Mouse (Mus musculus) liver, embryonic 14.5 days (tissue): Measurements from ENCODE around the gene Cdca8. TPM values are rescaled to one million over a fixed set of nuclear protein-coding genes. Genes with fewer than 3 reads are reported as not detected.
A peak's percentile ranks its signal among the peaks of the same experiment; 100 is the strongest.

Experiments used
- ATAC-seq: fragments of 200-750 bp; cut with Nextera tagmentation; 2 replicates; pipeline ENCODE4 v1.8.0; 2017; ENCODE audit warnings: moderate number of reproducible peaks, mild to moderate bottlenecking, moderate library complexity; ENCODE audit not compliant: insufficient read depth
- DNase-seq, 3 experiments: peaks; one replicate each; pipeline ENCODE4 v3.0.0-alpha.2; 2012 to 2013; ENCODE audit warnings: low read depth in 3 of 3, low spot score in 3 of 3
- H3K27ac ChIP-seq: fragments of 300-500 bp; sonication (generic); 2 replicates; pipeline ENCODE4 v1.5.1; 2014; ENCODE audit warnings: moderate library complexity, mild to moderate bottlenecking, control low read depth, inconsistent platforms
- H3K27me3 ChIP-seq: fragments of 300-500 bp; sonication (generic); 2 replicates; pipeline ENCODE4 v1.6.1; 2014; ENCODE audit warnings: mild to moderate bottlenecking, low read length, moderate library complexity; ENCODE audit not compliant: control insufficient read depth, insufficient read depth
- H3K36me3 ChIP-seq: fragments of 300-500 bp; sonication (generic); replicated peaks from 2 replicates; pipeline ENCODE4 v1.6.1; 2014; ENCODE audit warnings: low read depth; ENCODE audit not compliant: control insufficient read depth, insufficient read depth
- H3K4me1 ChIP-seq, 2 experiments: fragments of 200-500 bp in 1 of 2; fragments of 300-500 bp in 1 of 2; sonication (generic) in 1 of 2; replicated peaks; 2 replicates each; pipeline ENCODE4 v1.6.1; 2012 to 2014; ENCODE audit warnings: antibody characterized with exemption in 1 of 2, inconsistent platforms in 1 of 2, low read length in 1 of 2; ENCODE audit not compliant: control insufficient read depth in 2 of 2, insufficient read depth in 2 of 2
- H3K4me2 ChIP-seq: fragments of 300-500 bp; sonication (generic); 2 replicates; pipeline ENCODE4 v1.6.1; 2014; ENCODE audit warnings: low read depth, mild to moderate bottlenecking, control low read depth, moderate library complexity
- H3K4me3 ChIP-seq, 2 experiments: fragments of 200-500 bp in 1 of 2; fragments of 300-500 bp in 1 of 2; sonication (generic) in 1 of 2; 2 replicates each; pipeline ENCODE4 v1.5.1; 2012 to 2014; ENCODE audit warnings: low read depth in 2 of 2, low read length in 2 of 2, mild to moderate bottlenecking in 2 of 2, control low read depth in 1 of 2, inconsistent platforms in 1 of 2, moderate library complexity in 1 of 2; ENCODE audit not compliant: insufficient read depth in 1 of 2
- H3K9ac ChIP-seq: fragments of 300-500 bp; sonication (generic); replicated peaks from 2 replicates; pipeline ENCODE4 v1.6.1; 2014; ENCODE audit warnings: mild to moderate bottlenecking, control low read depth, moderate library complexity
- H3K9me3 ChIP-seq: fragments of 300-500 bp; sonication (generic); 2 replicates; pipeline ENCODE4 v1.6.1; 2016; ENCODE audit warnings: low read length, mixed read lengths; ENCODE audit not compliant: control insufficient read depth
- CTCF ChIP-seq: IDR thresholded peaks from 2 replicates; pipeline ENCODE4 v1.5.1; 2016; ENCODE audit warnings: antibody characterized with exemption, low read depth, control low read depth
- EP300 ChIP-seq: IDR thresholded peaks from 2 replicates; pipeline ENCODE4 v1.6.1; 2016; ENCODE audit warnings: antibody characterized with exemption, low read depth
- WGBS: fragments of 180-500 bp; shearing (Covaris S2); extraction: QIAGEN DNeasy Blood & Tissue Kit; methylation state at CpG from one replicate; pipeline ENCODE4 v1.1.7; 2014; ENCODE audit not compliant: insufficient replicate concordance; 5-methylcytosine and 5-hydroxymethylcytosine counted together
- polyA plus RNA-seq, 2 experiments: library from polyadenylated mRNA; depleted of rRNA in 1 of 2; stranded (reverse) in 1 of 2; unstranded in 1 of 2; fragments of >200 nt; fragmentation: Nextera tagmentation in 1 of 2; extraction: Ambion mirVana in 1 of 2; gene quantifications; 2 replicates each; pipeline versions ENCODE4 v1.2.1 to v1.2.3; 2012 to 2014

The Cdca8 gene
- polyA plus RNA-seq, 2 experiments, result 61.8 to 91.6 TPM

GRCm38 (mm10) chr4:124949488-124949887 is 10.4 kb upstream of the Cdca8 start:
- ATAC-seq (no peak), DNase-seq (no peak)
- no peaks in the 10 kb centered on the region for H3K9me3 ChIP-seq
- TF ChIP-seq EP300 (no peak), CTCF (no peak)
- H3K9ac ChIP-seq, result no peak overlapping the region
- no peak overlapping the region for H3K4me3 ChIP-seq
- no peaks in the 10 kb centered on the region for H3K36me3 ChIP-seq
- no peaks in the 10 kb centered on the region for H3K4me1 ChIP-seq
- no peak overlapping the region for H3K27ac ChIP-seq
- WGBS, result 64% methylated on average over 3 of the region's 3 CpGs
- H3K27me3 ChIP-seq, result no peaks in the 10 kb centered on the region
- no peak overlapping the region for H3K4me2 ChIP-seq

- H3K27me3 ChIP-seq, result no peaks in the 10 kb centered on the region
- 52% methylated on average over 2 of the region's 2 CpGs for WGBS
- H3K36me3 ChIP-seq, result no peaks in the 10 kb centered on the region
- no peak for DNase-seq
- no peak overlapping the region for H3K4me2 ChIP-seq
- ATAC-seq, result no peak
- H3K4me1 ChIP-seq, result no peaks in the 10 kb centered on the region
- H3K9me3 ChIP-seq, result no peaks in the 10 kb centered on the region
- H3K4me3 ChIP-seq, result no peak overlapping the region
- no peak for TF ChIP-seq EP300
- TF ChIP-seq CTCF, result peak; percentile 13; the same call in 1 of the 2 replicates
- H3K9ac ChIP-seq, result no peak overlapping the region
- H3K27ac ChIP-seq, result no peak overlapping the region
Measured at GRCm38 (mm10) chr4:124944961-124945360, 5.8 kb upstream of the Cdca8 start.

GRCm38 (mm10) chr4:124943781-124944180 is 4.7 kb upstream of the Cdca8 start:
- Histone ChIP-seq H3K27ac (no peak overlapping the region), H3K4me1 (no peaks in the 10 kb centered on the region), H3K4me2 (no peak overlapping the region), H3K9me3 (no peaks in the 10 kb centered on the region), H3K9ac (no peak overlapping the region), H3K36me3 (no peaks in the 10 kb centered on the region; the same call in 1 of the 2 replicates), H3K4me3 (no peak overlapping the region), H3K27me3 (no peaks in the 10 kb centered on the region)
- TF ChIP-seq CTCF (no peak), EP300 (no peak)
- WGBS, result 67% methylated on average over 5 of the region's 5 CpGs
- ATAC-seq (no peak), DNase-seq (no peak)

GRCm38 (mm10) chr4:124943022-124943421 is 3.9 kb upstream of the Cdca8 start:
- H3K36me3 ChIP-seq, result no peaks in the 10 kb centered on the region; the same call in 1 of the 2 replicates
- no peak overlapping the region for H3K4me3 ChIP-seq
- no peaks in the 10 kb centered on the region for H3K27me3 ChIP-seq
- no peak overlapping the region for H3K4me2 ChIP-seq
- no peak overlapping the region for H3K27ac ChIP-seq
- TF ChIP-seq EP300 (no peak), CTCF (peak; percentile 96)
- ATAC-seq, result no peak
- WGBS, result 9% methylated on average over 4 of the region's 4 CpGs
- H3K4me1 ChIP-seq, result peaks cover 0 to under 1% of the 10 kb centered on the region in 2 experiments; a peak in 1 of 4 replicates
- no peaks in the 10 kb centered on the region for H3K9me3 ChIP-seq
- H3K9ac ChIP-seq, result no peak overlapping the region
- DNase-seq, result peak; percentile 41 to 54 (median 50)

- Histone ChIP-seq H3K27me3 (no peaks in the 10 kb centered on the region), H3K9me3 (no peaks in the 10 kb centered on the region), H3K9ac (peak within 1 kb of the TSS; percentile 95), H3K4me2 (peak within 1 kb of the TSS; percentile 93), H3K27ac (peak within 1 kb of the TSS; percentile 58), H3K4me1 (peaks cover 7 to 8% of the 10 kb centered on the region in 2 experiments), H3K36me3 (peaks cover 7% of the 10 kb centered on the region), H3K4me3 (peak within 1 kb of the TSS; percentile 88 to 98)
- ATAC-seq (peak; percentile 99), DNase-seq (peak; percentile 96 to 97 (median 96))
- no peak for TF ChIP-seq CTCF
- TF ChIP-seq EP300, result peak; percentile 49
- under 1% methylated on average over 52 of the region's 52 CpGs for WGBS
Measured at GRCm38 (mm10) chr4:124936613-124937471, 2.3 kb downstream of the Cdca8 start, which contains the start of gene 9930104L06Rik. TSS of gene 9930104L06Rik (plus strand) at chr4:124937048.
